Mouse (Mus musculus) cortical plate, adult 2 months (tissue): ENCODE results near the gene Selenoh.

ENCODE experiments used
- CTCF ChIP-seq: fragments of 200-500 bp; IDR thresholded peaks from 2 replicates; pipeline ENCODE4 v1.5.1; 2011; ENCODE audit warnings: mild to moderate bottlenecking, control low read depth, low read length; ENCODE audit not compliant: insufficient read depth; ENCODE audit errors: extremely low read depth
- POLR2A ChIP-seq: fragments of 200-500 bp; IDR thresholded peaks from 2 replicates; pipeline ENCODE4 v1.6.1; 2011; ENCODE audit warnings: mild to moderate bottlenecking, low read length, control low read depth; ENCODE audit not compliant: insufficient read depth; ENCODE audit errors: extremely low read depth

- TF ChIP-seq CTCF (no peak), POLR2A (no peak)
Measured at GRCm38 (mm10) chr2:84623428-84624119, 47.0 kb downstream of the Selenoh start.
